Mouse (Mus musculus) liver, postnatal 0 days (tissue): Measurements from ENCODE around the gene Sfrp2. TPM values are rescaled to one million over a fixed set of nuclear protein-coding genes. Genes with fewer than 3 reads are reported as not detected.
A peak's percentile ranks its signal among the peaks of the same experiment; 100 is the strongest.

Source experiments
- ATAC-seq: fragments of 200-750 bp; cut with Nextera tagmentation; 2 replicates; pipeline ENCODE4 v1.8.0; 2017; ENCODE audit warnings: mild to moderate bottlenecking, moderate library complexity
- DNase-seq: peaks from one replicate; pipeline ENCODE4 v3.0.0-alpha.2; 2016
- H3K27ac ChIP-seq: fragments of 300-500 bp; sonication (generic); 2 replicates; pipeline ENCODE4 v1.5.1; 2014; ENCODE audit warnings: antibody characterized with exemption, moderate library complexity, mild to moderate bottlenecking, low read depth
- H3K27me3 ChIP-seq: fragments of 300-500 bp; sonication (generic); 2 replicates; pipeline ENCODE4 v1.6.1; 2014; ENCODE audit warnings: low read length, control low read depth, mixed read lengths; ENCODE audit not compliant: insufficient read depth
- H3K36me3 ChIP-seq: fragments of 300-500 bp; sonication (generic); replicated peaks from 2 replicates; pipeline ENCODE4 v1.6.1; 2014; ENCODE audit warnings: mild to moderate bottlenecking, control low read depth, low read length, moderate library complexity, mixed read lengths; ENCODE audit not compliant: insufficient read depth
- H3K4me1 ChIP-seq: fragments of 300-500 bp; sonication (generic); 2 replicates; pipeline ENCODE4 v1.6.1; 2014; ENCODE audit warnings: antibody characterized with exemption, mild to moderate bottlenecking, control low read depth; ENCODE audit not compliant: insufficient read depth
- H3K4me2 ChIP-seq: fragments of 300-500 bp; sonication (generic); 2 replicates; pipeline ENCODE4 v1.6.1; 2014; ENCODE audit warnings: low read depth, mild to moderate bottlenecking, low read length, moderate library complexity, mixed read lengths
- H3K4me3 ChIP-seq: fragments of 300-500 bp; sonication (generic); 2 replicates; pipeline ENCODE4 v1.5.1; 2014; ENCODE audit warnings: low read depth, low read length
- H3K9ac ChIP-seq: fragments of 300-500 bp; sonication (generic); replicated peaks from 2 replicates; pipeline ENCODE4 v1.6.1; 2014; ENCODE audit warnings: mild to moderate bottlenecking, moderate library complexity
- H3K9me3 ChIP-seq: fragments of 300-500 bp; sonication (generic); 2 replicates; pipeline ENCODE4 v1.6.1; 2016; ENCODE audit warnings: mild to moderate bottlenecking, control low read depth, low read length, mixed read lengths
- CTCF ChIP-seq: sonication (generic); IDR thresholded peaks from 2 replicates; pipeline ENCODE4 v1.5.1; 2016; ENCODE audit warnings: antibody characterized with exemption, low read depth
- EP300 ChIP-seq: IDR thresholded peaks from 2 replicates; pipeline ENCODE4 v1.6.1; 2016; ENCODE audit warnings: antibody characterized with exemption, low read depth, mild to moderate bottlenecking
- WGBS: fragments of 180-500 bp; shearing (Covaris S2); extraction: QIAGEN DNeasy Blood & Tissue Kit; methylation state at CpG from one replicate; pipeline ENCODE4 v1.1.7; 2014; ENCODE audit not compliant: insufficient replicate concordance; 5-methylcytosine and 5-hydroxymethylcytosine counted together
- polyA plus RNA-seq: library from polyadenylated mRNA; unstranded; fragments of >200 nt; fragmentation: Nextera tagmentation; extraction: Ambion mirVana; gene quantifications from 2 replicates; pipeline ENCODE4 v1.2.1, GENCODE M21; 2015

Sfrp2 gene
- polyA plus RNA-seq, 1 experiment from 2014 or later = 1.0 TPM

DNA sequence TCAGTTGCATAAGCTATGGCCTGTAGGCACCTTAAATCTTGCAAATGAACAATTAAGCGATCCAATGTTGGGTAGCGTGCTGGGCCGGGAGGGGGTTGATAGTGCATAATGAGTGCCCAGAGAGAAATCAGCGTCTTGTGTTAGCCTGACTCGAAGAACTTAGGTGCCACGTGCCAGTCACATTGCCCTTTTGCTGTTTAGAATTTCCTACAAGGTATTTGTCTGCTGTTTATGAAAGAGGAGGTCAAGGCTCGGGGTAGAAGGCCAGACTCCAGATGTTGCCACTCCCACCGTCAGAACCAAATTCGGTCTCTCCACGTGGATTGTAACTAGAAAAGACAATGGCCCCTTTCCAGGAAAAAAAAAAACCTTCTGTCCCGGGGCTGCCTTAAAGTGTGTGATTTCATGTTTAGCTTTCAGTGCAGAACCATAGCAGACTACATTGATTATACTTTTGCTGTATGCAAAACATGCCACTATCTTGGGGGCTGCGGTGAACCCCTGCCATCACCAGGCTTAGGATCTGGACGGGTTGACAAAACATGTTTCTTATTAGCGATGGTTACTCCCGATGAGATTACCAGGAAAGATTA lies 11.0 kb upstream of the Sfrp2 start:
- DNase-seq (no peak), ATAC-seq (no peak)
- Histone ChIP-seq H3K27me3 (no peaks in the 10 kb centered on the region), H3K9me3 (no peaks in the 10 kb centered on the region), H3K4me3 (no peak overlapping the region), H3K4me2 (no peak overlapping the region), H3K27ac (no peak overlapping the region), H3K4me1 (no peaks in the 10 kb centered on the region), H3K9ac (no peak overlapping the region), H3K36me3 (no peaks in the 10 kb centered on the region)
- WGBS = 86% methylated on average over 15 of the region's 15 CpGs
- TF ChIP-seq CTCF = no peak
- no peak for TF ChIP-seq EP300

DNA sequence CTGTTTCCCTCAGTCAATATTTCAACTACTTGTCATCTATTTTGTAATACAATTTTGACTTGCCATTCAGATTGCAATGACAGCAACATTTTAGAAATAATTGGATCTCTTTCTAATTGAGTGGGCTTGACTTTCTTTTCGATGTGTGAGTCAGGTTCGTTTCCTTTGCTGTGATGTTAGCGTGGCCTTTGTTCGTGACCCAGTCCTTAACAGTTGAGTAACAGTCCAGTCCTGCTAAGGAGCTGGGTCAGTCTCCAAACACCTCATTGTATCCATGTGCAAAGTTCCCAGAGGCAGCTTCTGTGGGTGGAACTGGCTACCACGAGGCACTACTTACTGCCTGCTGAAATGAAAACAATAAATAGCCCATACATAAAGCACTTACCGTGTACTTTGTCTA lies 10.5 kb upstream of the Sfrp2 start:
- H3K4me1 ChIP-seq = no peaks in the 10 kb centered on the region
- H3K9ac ChIP-seq = no peak overlapping the region
- ATAC-seq (no peak), DNase-seq (no peak)
- H3K4me2 ChIP-seq = no peak overlapping the region
- no peak overlapping the region for H3K4me3 ChIP-seq
- no peaks in the 10 kb centered on the region for H3K9me3 ChIP-seq
- no peaks in the 10 kb centered on the region for H3K27me3 ChIP-seq
- 83% methylated on average over 6 of the region's 6 CpGs for WGBS
- no peaks in the 10 kb centered on the region for H3K36me3 ChIP-seq
- H3K27ac ChIP-seq = no peak overlapping the region
- no peak for TF ChIP-seq CTCF
- TF ChIP-seq EP300 = no peak

DNA sequence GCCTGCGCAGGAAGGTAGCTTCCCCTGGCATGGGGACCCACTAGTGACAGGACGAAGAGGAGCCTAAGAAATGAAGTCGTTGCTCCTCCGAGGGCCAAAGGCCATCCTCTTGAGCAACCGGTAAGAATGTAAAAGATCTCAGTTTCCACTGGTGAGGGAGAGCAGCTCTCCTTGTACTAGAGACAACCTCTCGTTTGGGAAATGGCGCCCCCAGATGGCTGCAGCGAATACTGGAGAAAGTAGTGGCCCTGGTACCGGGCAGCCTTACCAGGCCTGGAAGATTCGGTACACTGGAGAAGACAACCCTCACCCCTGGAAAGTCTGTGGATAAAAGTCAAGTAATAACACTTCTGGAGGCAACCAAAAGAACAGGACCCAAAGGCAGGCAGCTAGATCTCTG lies 3.8 kb upstream of the Sfrp2 start:
- no peak overlapping the region for H3K4me3 ChIP-seq
- no peak overlapping the region for H3K9ac ChIP-seq
- ATAC-seq = no peak
- no peak for DNase-seq
- no peaks in the 10 kb centered on the region for H3K36me3 ChIP-seq
- H3K9me3 ChIP-seq = no peaks in the 10 kb centered on the region
- 63% methylated on average over 10 of the region's 10 CpGs for WGBS
- H3K27me3 ChIP-seq = peaks cover 55% of the 10 kb centered on the region
- no peak overlapping the region for H3K4me2 ChIP-seq
- TF ChIP-seq CTCF = no peak
- no peak for TF ChIP-seq EP300
- peaks cover 10% of the 10 kb centered on the region for H3K4me1 ChIP-seq
- H3K27ac ChIP-seq = no peak overlapping the region

DNA sequence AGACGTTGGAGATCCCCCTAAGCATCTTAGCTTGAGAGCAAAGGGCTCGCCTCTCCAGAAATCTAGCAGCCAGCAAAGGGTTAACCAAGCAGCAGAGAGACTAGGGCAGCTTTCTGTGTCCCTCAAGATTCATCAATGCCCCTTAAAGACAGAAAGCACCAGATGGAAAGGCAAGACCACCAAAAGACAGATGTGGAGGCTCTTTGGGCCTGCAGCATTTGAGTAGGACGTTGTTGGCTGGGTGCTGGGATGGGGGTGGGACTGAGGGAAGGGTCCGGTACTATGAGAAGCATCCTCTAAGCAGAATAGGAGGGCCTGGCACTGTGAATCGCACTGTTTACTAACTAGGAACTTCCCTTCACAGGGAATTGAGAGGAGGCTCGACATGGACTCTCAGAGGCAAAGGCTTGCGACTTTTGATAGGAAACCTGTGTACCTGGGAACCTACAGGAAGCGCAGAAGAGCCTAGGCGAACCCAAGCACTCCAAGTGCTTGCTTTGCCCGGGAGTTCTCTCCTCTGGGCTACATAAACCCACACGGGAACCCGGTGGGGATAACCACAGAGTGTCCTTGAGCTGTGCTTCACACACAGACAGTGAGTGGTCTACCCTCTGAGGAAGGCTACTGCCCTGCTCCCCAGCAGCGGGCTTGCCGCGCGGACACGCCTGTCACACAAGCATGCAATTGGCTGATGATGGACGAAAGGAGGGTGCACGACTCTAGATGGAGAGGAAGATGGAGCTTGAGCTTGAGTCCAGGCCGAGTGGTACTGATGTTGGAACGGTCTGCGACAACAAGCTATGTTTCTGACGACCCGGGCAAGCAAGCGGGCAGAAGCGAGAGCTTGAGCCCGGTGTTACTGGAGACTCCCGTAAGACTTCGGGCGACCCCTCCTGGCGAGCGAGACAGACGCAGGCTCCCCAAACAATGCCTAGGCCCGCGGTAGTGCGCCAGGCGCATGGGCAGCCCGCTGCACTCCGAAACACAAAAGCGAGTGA lies 2.3 kb upstream of the Sfrp2 start:
- Histone ChIP-seq H3K4me1 (peaks cover 10% of the 10 kb centered on the region), H3K9ac (no peak overlapping the region), H3K4me2 (peak overlapping the region; percentile 64), H3K36me3 (no peaks in the 10 kb centered on the region), H3K4me3 (peak overlapping the region; percentile 32; the same call in 1 of the 2 replicates), H3K9me3 (no peaks in the 10 kb centered on the region), H3K27me3 (peaks cover 65% of the 10 kb centered on the region), H3K27ac (no peak overlapping the region)
- TF ChIP-seq CTCF = peak; percentile 73
- TF ChIP-seq EP300 = no peak
- ATAC-seq (peak; percentile 67; the same call in 1 of the 2 replicates), DNase-seq (peak; percentile 79)
- 9% methylated on average over 40 of the region's 40 CpGs for WGBS

DNA sequence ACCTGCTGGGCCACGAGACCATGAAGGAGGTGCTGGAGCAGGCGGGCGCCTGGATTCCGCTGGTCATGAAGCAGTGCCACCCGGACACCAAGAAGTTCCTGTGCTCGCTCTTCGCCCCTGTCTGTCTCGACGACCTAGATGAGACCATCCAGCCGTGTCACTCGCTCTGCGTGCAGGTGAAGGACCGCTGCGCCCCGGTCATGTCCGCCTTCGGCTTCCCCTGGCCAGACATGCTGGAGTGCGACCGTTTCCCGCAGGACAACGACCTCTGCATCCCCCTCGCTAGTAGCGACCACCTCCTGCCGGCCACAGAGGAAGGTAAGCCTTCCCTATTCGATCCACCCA lies 577 bp downstream of the Sfrp2 start:
- Histone ChIP-seq H3K27me3 (peaks cover 71% of the 10 kb centered on the region), H3K4me2 (peak overlapping the region; percentile 70; the same call in 1 of the 2 replicates), H3K9ac (no peak overlapping the region), H3K9me3 (no peaks in the 10 kb centered on the region), H3K4me1 (peaks cover 16% of the 10 kb centered on the region), H3K27ac (no peak overlapping the region), H3K36me3 (no peaks in the 10 kb centered on the region), H3K4me3 (peak overlapping the region; percentile 42)
- DNase-seq (no peak), ATAC-seq (no peak)
- TF ChIP-seq EP300 (no peak), CTCF (no peak)
- 3% methylated on average over 25 of the region's 25 CpGs for WGBS

DNA sequence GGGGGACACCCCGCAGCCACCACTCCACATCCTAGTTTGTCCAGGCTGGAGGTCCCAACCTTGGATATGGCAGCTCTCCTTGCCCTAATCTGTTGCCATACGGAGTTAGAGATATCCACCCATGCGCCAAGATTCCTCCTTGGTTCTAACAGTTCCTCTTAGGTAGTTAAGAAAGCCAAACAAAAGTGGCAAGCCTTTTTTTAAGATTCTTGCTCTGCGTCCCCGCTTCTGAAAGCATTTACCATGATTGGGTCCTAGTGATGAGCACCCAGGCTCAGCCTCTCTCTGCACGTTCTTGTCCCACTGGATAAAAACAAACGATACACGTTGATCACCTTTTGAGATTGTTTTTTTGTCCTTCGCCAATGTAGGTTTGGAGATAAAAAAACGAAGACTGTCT lies 1.0 kb downstream of the Sfrp2 start:
- TF ChIP-seq EP300 (no peak), CTCF (no peak)
- peaks cover 17% of the 10 kb centered on the region for H3K4me1 ChIP-seq
- no peaks in the 10 kb centered on the region for H3K9me3 ChIP-seq
- H3K4me2 ChIP-seq = no peak overlapping the region
- DNase-seq = no peak
- H3K4me3 ChIP-seq = no peak overlapping the region
- peaks cover 68% of the 10 kb centered on the region for H3K27me3 ChIP-seq
- whole genome bisulfite sequencing = 14% methylated on average over 10 of the region's 10 CpGs
- ATAC-seq = no peak
- no peaks in the 10 kb centered on the region for H3K36me3 ChIP-seq
- H3K9ac ChIP-seq = no peak overlapping the region
- no peak overlapping the region for H3K27ac ChIP-seq
